Mouse (Mus musculus): ENCODE data around the gene Sh3gl2.
A peak's percentile ranks its signal among the peaks of the same experiment; 100 is the strongest.

Gene Sh3gl2

DNA sequence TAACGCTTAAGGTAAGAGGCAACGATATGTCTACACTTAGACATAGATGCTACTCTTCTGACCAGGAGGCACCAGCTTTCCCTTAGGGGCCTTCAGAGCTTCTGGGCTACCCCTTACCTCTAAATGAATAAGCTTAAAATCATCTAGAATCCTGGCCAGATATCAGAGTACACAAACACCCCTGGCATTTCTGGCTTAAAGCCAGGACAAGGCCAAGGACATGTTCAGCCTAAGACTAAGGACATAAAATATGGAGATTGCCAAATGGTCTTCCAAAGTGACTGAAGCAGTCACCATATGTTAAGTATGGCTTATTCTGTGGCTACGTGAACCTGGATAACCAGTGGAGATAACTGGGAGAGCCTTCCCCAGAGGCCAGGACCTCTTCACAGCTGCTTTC is 211.5 kb downstream of the Sh3gl2 start:
- DNase-seq (ENCODE audit: low spot score in 2 of 2): no peak

GRCm38 (mm10) chr4:85420429-85420828 is 215.5 kb downstream of the Sh3gl2 start:
- no peak for DNase-seq (ENCODE audit: low spot score in 2 of 2)

- DNase-seq (ENCODE audit: low spot score in 2 of 2): no peak
Observed at GRCm38 (mm10) chr4:85426211-85426610, 221.3 kb downstream of the Sh3gl2 start.

DNA sequence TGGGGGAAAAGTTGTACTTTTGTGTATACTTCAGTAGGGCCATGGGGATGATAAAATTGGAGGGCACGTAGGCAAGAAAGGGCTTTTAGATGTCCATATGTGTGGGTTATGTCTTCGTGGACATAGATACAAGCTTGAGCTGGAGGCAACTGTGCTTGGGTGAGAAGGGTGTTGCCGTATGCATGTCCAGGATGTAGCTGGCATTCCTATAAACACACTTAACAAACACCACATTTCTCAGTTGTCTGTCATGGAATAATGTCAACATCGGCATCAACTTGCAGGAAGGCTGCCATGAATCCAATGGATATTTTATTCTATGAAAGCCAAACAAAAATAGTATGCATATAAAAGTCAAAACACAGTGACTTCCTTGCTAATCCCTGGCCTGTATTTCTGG is 227.9 kb downstream of the Sh3gl2 start:
- no peak for DNase-seq (ENCODE audit: low spot score in 2 of 2)

GRCm38 (mm10) chr4:85434734-85435133 is 229.8 kb downstream of the Sh3gl2 start:
- DNase-seq (ENCODE audit: low spot score in 2 of 2): no peak

GRCm38 (mm10) chr4:85438813-85439212 is 233.9 kb downstream of the Sh3gl2 start:
- DNase-seq (ENCODE audit: low spot score in 2 of 2): no peak

DNA sequence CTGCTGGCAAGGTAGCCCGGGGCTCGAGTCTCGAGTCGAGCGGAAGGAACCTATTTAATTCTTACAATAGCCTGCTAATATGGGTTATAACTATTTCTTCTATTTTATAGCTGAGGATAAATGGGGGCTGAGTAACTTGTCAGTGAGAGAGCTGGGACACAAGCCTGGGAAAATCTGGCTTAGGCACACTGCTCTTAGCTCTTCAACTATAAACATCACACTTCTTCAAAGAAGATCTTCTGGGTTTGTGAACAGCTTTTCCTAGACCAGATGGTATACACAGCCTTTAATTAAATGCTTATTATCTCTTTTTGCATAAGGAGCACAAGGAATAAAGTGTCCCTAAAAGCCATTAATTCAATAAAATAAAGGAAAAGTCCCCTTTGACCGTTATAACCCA is 278.7 kb downstream of the Sh3gl2 start:
- DNase-seq (ENCODE audit: low spot score in 2 of 2): peak in 1 of 2 experiments; percentile 24

DNA sequence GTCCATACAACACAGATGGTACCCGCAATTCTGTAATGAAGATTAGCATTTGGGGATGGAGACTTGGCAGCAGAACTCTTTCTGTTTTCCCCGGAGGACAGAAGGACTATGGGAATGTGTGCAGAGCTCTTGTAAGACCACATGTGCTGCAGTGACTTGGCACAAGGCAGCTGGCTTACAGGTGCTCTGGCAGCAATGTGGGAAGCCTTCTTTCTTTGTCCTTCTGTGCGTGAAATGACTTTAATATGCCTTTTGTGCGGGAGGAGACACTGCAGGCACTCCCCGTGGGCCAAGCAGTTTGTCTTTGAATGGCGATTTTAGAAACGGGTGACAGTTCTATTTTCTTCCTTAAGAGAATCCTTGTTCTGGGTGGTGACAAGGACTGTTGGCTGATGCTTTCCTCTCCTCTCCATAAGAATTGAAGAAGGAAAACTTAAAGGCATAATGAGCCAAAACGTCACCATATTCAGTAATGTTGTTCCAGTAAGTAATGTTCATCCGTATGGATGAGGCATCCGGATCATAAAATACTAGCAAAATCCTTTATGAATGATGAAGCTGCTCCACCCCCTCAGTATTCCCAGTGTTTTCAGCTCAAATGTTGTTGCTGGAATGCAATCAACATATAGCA is 281.5 kb downstream of the Sh3gl2 start:
- DNase-seq (ENCODE audit: low spot score in 2 of 2): peak; percentile 55 to 71

- no peak for DNase-seq (ENCODE audit: low spot score in 2 of 2)
Observed at GRCm38 (mm10) chr4:85505718-85506117, 300.8 kb downstream of the Sh3gl2 start.

GRCm38 (mm10) chr4:85506976-85507375 is 302.1 kb downstream of the Sh3gl2 start:
- no peak for DNase-seq (ENCODE audit: low spot score in 2 of 2)

GRCm38 (mm10) chr4:85507491-85507890 is 302.6 kb downstream of the Sh3gl2 start:
- no peak for DNase-seq (ENCODE audit: low spot score in 2 of 2)

DNA sequence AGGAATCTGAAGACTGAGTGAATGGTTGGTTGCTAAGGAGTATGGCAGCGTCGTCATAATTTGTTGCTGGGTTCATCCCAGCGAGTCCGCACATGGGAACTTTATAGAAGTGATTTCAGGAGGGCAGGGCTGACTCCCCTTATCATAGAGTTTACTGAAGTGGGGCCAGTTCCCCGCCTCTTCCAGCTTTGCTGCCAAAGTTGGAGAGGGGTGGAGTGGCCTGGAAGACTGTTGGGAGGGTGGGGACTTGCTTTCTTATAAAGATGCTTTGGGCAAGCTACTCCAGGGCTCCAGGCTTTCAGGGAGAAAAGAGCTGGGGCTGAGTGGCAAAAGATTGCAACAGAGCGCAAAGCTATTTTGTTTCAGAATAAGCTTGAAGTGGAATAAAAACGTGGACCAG is 308.4 kb downstream of the Sh3gl2 start:
- no peak for DNase-seq (ENCODE audit: low spot score in 2 of 2)

GRCm38 (mm10) chr4:85513792-85514191 is 308.9 kb downstream of the Sh3gl2 start, which contains the start of gene Adamtsl1:
Adamtsl1 (plus strand) TSS chr4:85514172.
- no peak for DNase-seq (ENCODE audit: low spot score in 2 of 2)

GRCm38 (mm10) chr4:85514205-85514681 is 309.3 kb downstream of the Sh3gl2 start:
- peak; percentile 35 to 54 for DNase-seq (ENCODE audit: low spot score in 2 of 2)

DNA sequence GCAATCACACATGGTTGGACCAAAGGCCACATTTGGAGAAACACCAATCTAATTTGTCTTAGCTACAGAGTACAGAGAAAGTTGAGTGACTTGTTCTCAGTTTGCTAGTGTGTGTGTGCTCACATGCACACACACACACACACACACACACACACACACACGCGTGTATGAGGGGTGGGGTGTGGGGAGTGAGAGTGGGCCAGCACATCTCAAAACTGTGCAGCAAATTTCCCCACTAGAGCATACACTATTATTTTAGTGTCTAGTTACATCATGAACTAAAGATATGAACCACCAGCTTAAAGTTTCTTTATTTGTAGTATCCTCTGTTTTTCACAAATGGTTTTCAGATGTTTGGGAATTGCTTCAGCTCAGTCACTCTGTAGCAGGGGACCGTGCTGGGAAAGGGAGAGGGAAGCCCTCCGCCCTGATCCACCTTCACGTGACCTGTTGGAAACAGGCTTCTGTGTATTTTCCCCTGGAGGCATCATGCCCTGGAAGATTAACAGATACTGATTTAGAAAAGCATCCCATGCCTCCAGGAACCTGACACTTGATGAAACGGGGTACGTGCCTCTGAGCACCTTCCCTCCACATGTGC is 322.1 kb downstream of the Sh3gl2 start:
- no peak for DNase-seq (ENCODE audit: low spot score in 2 of 2)

- DNase-seq (ENCODE audit: low spot score in 2 of 2): no peak
Observed at GRCm38 (mm10) chr4:85529852-85530251, 324.9 kb downstream of the Sh3gl2 start.

DNA sequence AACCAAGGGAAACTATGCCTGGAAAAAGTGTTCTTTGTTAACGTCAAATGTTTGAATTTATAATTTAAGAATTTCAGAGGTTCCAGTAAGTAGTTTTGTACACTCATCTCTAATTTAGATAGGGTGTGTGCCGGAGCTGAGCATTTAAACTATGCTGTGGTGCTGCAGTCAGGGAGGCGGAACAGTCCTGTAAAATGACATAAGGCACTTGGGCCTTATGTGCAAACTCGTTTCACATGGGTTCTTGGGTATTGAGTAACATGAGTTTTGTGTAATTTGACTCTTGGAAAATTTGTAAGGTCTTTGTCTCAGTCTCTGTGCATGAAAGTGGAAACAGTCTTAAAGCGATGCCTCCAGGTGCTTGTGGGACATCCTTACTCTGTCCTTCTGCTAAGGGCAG is 334.8 kb downstream of the Sh3gl2 start:
- DNase-seq (ENCODE audit: low spot score in 2 of 2): no peak

- no peak for DNase-seq (ENCODE audit: low spot score in 2 of 2)
Observed at GRCm38 (mm10) chr4:85543221-85543620, 338.3 kb downstream of the Sh3gl2 start.

- no peak for DNase-seq (ENCODE audit: low spot score in 2 of 2)
Observed at GRCm38 (mm10) chr4:85554696-85555095, 349.8 kb downstream of the Sh3gl2 start.

DNA sequence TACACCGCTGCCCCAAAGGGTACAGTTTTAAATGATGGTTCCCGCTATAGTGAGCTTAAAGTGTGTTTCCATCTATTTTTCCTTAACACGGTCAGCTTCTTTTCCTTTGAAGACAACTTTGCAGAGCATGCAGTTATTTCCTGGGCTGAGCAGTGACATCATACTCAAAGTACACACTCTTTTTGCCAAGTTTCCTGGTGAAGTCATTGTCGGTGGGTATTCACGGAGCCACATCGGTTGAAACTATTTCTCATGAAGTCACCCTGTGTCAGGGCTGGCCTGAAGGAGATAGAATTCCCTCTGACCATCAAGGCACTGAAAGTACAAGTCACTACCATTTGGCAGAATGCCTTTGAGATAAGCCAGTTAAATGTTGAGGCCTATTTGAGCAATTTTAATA is 354.8 kb downstream of the Sh3gl2 start:
- DNase-seq (ENCODE audit: low spot score in 2 of 2): no peak

GRCm38 (mm10) chr4:85585426-85585825 is 380.5 kb downstream of the Sh3gl2 start:
- DNase-seq (ENCODE audit: low spot score in 2 of 2): no peak

GRCm38 (mm10) chr4:85588928-85589327 is 384.0 kb downstream of the Sh3gl2 start:
- no peak for DNase-seq (ENCODE audit: low spot score in 2 of 2)

- no peak for DNase-seq (ENCODE audit: low spot score in 2 of 2)
Observed at GRCm38 (mm10) chr4:85591037-85591436, 386.1 kb downstream of the Sh3gl2 start.

- no peak for DNase-seq (ENCODE audit: low spot score in 2 of 2)
Observed at GRCm38 (mm10) chr4:85594159-85594558, 389.2 kb downstream of the Sh3gl2 start.

Measured in right cerebral cortex, postnatal 10 days (tissue).